Mouse (Mus musculus) small intestine, adult 2 months (tissue): Measurements from ENCODE around the gene Orc1.

Experiments used
- CTCF ChIP-seq: fragments of 200-500 bp; IDR thresholded peaks from 2 replicates; pipeline ENCODE4 v1.5.1; 2012; ENCODE audit warnings: low read depth, mild to moderate bottlenecking, control low read depth, inconsistent platforms, low read length, moderate library complexity, mixed read lengths; ENCODE audit not compliant: insufficient replicate concordance, insufficient read length; ENCODE audit errors: extremely low read depth
- POLR2A ChIP-seq: fragments of 200-500 bp; IDR thresholded peaks from 2 replicates; pipeline ENCODE4 v1.6.1; 2012; ENCODE audit warnings: low read depth, mild to moderate bottlenecking, control low read depth, inconsistent platforms, low read length, moderate library complexity

GRCm38 (mm10) chr4:108629363-108629880 lies 50.2 kb downstream of the Orc1 start:
- no peak for TF ChIP-seq POLR2A
- no peak for TF ChIP-seq CTCF
